Mouse (Mus musculus) lung, postnatal 10 days (tissue): Measurements from ENCODE around the gene Pdyn.

Source experiments
- DNase-seq: peaks from one replicate; pipeline ENCODE4 v3.0.0; 2021

The Pdyn gene

GRCm38 (mm10) chr2:129654233-129654950, 45.3 kb downstream of the Pdyn start:
- no peak for DNase-seq

GRCm38 (mm10) chr2:129653632-129654031, 46.0 kb downstream of the Pdyn start:
- DNase-seq, result no peak

DNA sequence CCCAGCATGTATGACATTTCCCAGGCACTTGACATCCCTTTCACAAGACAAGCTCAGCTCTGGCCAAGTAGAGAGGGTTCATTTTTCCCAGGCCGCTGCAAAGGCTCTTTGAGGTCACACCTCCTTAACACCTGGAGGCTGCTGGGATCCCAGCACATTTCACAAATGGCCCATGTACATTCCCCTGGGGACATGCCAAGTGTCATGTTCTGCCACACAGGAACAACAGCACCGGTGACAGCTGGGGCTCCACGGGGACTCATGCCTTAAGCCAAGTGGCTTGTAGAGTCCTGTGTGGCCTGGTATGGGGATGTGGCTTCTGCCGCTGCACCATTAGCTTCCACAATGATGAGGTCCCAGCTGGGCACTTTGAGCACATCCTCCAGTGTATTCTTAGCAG, 47.0 kb downstream of the Pdyn start:
- peak; percentile 38 for DNase-seq
